Mouse (Mus musculus) cerebellum, adult 2 months (tissue): Measurements from ENCODE around the gene AC129217.1.

Experiments used
- CTCF ChIP-seq: fragments of 200-500 bp; IDR thresholded peaks from 2 replicates; pipeline ENCODE4 v1.5.1; 2011; ENCODE audit warnings: low read depth, mild to moderate bottlenecking, control low read depth, low read length, moderate library complexity, borderline replicate concordance; ENCODE audit not compliant: insufficient read depth
- POLR2A ChIP-seq: fragments of 200-500 bp; IDR thresholded peaks from 2 replicates; pipeline ENCODE4 v1.6.1; 2011; ENCODE audit warnings: low read length, control low read depth, borderline replicate concordance; ENCODE audit not compliant: insufficient read depth

DNA sequence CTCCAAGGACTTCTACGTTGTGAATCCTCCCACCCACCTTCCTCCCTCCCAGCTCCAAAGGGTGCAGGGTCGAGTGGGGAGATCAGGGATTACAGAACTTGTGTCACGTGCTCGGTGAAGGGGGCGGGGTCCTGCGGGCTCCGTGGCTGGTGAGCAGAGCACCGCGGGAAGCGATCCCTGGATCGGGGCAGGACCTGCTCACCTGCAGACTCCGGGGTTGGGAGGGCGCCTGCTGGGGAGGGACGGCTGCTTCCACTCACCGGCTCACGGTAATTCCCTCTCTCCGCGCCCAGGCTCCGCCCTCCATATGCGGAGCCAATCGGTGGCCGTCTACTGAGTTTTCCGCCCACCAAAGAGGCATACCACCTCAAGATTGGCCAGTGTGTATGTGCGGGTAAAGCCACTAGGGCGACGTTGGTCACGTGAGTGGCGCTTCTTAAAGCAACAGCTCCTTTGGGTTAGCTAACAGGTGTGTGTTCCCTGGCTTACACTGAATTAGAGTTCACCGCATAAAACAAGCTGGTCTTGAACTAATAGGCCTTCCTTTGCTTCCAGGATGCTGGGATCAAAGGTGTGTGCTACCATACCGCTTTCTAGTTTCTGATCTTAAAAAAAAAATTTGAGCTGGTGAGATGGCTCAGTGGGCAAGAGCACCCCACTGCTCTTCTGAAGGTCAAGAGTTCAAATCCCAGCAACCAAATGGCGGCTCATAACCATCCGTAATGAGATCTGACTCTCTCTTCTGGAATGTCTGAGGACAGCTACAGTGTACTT lies 43.4 kb upstream of the AC129217.1 start, which contains the start of gene Taf6l:
- TF ChIP-seq CTCF: no peak; the same call in 1 of the 2 replicates
- peak; percentile 45; the same call in 1 of the 2 replicates for TF ChIP-seq POLR2A
